Mouse (Mus musculus): Measurements from ENCODE around the gene Wnk4. TPM values are rescaled to one million over a fixed set of nuclear protein-coding genes. Genes with fewer than 3 reads are reported as not detected.
A peak's percentile ranks its signal among the peaks of the same experiment; 100 is the strongest.

The Wnk4 gene
- total RNA-seq (2021) = 1 to 10 TPM; 4.7 to 5.7 TPM
- long read RNA-seq, experiment 1 = 0 reads
- long read RNA-seq, experiment 2, partial matches to known transcripts = 1 of 1 reads
- long read RNA-seq, experiment 2, other reads (novel, unspliced or antisense) = 0 of 1 reads

- intact Hi-C loops (cut with DNase I) = no loop called here
- DNase-seq (ENCODE audit: low spot score in 2 of 2) = no peak
Measured at GRCm38 (mm10) chr11:101259948-101260825, at the start of gene Wnk4. Gene Wnk4 (plus strand): TSS chr11:101260567.

GRCm38 (mm10) chr11:101211970-101212369, 48.4 kb upstream of the Wnk4 start:
- DNase-seq (ENCODE audit: low spot score in 2 of 2) = peak; percentile 65 to 85
- intact Hi-C loops (cut with DNase I) = loop anchor here (1.0 to 2.0 kb wide), 2 partner anchors 36 to 91 kb away; partner anchors contain the start of gene Becn1

- no peak for DNase-seq (ENCODE audit: low spot score in 2 of 2)
- intact Hi-C loops (cut with DNase I) = no loop called here
Measured at GRCm38 (mm10) chr11:101216936-101217335, 43.4 kb upstream of the Wnk4 start.

- intact Hi-C loops (cut with DNase I) = no loop called here
- DNase-seq (ENCODE audit: low spot score in 2 of 2) = no peak
Measured at GRCm38 (mm10) chr11:101218436-101219055, 41.8 kb upstream of the Wnk4 start.

GRCm38 (mm10) chr11:101220853-101221252, 39.5 kb upstream of the Wnk4 start:
- no peak for DNase-seq (ENCODE audit: low spot score in 2 of 2)
- intact Hi-C loops (cut with DNase I) = loop anchor here (10.0 kb wide), 1 partner anchor 174 kb away; no protein-coding TSS in a partner anchor

DNA sequence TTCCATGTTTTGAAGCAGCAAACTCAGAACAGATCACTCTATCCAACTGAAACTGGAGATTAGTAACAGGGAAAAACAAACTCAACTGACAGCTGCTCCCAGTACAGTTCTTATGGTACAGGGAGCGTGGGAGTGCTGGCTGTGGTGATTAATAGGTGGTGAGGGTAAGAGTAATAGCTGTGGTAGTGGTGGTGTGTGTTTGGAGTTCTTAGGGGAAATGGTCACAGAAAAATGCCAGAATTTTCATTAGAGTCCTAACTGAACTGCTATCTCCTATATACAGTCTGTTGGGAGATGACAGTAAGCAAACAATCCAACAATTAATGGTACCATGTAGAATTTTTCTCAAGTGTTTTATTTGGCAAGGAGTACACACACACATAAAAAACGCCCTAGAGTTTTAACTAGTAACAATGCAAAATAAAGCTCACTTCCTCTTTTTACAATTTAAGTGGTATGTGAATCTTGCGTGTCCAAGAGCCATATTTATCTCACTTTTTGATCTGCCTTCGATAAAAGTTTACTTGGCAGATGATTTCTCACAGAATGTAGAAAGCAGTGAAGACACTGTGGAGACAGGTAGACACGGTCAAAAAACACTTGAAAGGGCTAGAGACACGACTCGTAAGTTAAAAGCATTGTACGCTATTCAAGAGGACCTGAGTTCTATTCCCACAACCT, 38.9 kb upstream of the Wnk4 start:
- intact Hi-C loops (cut with DNase I) = loop anchor here (10.0 kb wide), 1 partner anchor 173 kb away; no protein-coding TSS in a partner anchor
- DNase-seq (ENCODE audit: low spot score in 2 of 2) = no peak

GRCm38 (mm10) chr11:101224337-101224736, 36.0 kb upstream of the Wnk4 start:
- intact Hi-C loops (cut with DNase I) = loop anchor here (10.0 kb wide), 1 partner anchor 170 kb away; no protein-coding TSS in a partner anchor
- DNase-seq (ENCODE audit: low spot score in 2 of 2) = no peak

- no peak for DNase-seq (ENCODE audit: low spot score in 2 of 2)
- intact Hi-C loops (cut with DNase I) = loop anchor here (10.0 kb wide), 1 partner anchor 169 kb away; no protein-coding TSS in a partner anchor
Measured at GRCm38 (mm10) chr11:101225331-101226064, 34.9 kb upstream of the Wnk4 start.

- peak; percentile 72 to 88 for DNase-seq (ENCODE audit: low spot score in 2 of 2)
- intact Hi-C loops (cut with DNase I) = loop anchor here (10.0 kb wide), 1 partner anchor 169 kb away; no protein-coding TSS in a partner anchor
Measured at GRCm38 (mm10) chr11:101226065-101226701, 34.2 kb upstream of the Wnk4 start, which contains the start of gene Ezh1. Gene Ezh1 (minus strand): TSS chr11:101226463.

GRCm38 (mm10) chr11:101229361-101229900, 30.9 kb upstream of the Wnk4 start:
- intact Hi-C loops (cut with DNase I) = loop anchor here (10.0 kb wide), 1 partner anchor 165 kb away; no protein-coding TSS in a partner anchor

GRCm38 (mm10) chr11:101230061-101230511, 30.3 kb upstream of the Wnk4 start:
- no peak for DNase-seq (ENCODE audit: low spot score in 2 of 2)
- intact Hi-C loops (cut with DNase I) = no loop called here

More at GRCm38 (mm10) chr11:101229361-101229900, 30.9 kb upstream of the Wnk4 start:
- DNase-seq (ENCODE audit: low spot score in 2 of 2) = peak in 1 of 2 experiments; percentile 11

- no peak for DNase-seq (ENCODE audit: low spot score in 2 of 2)
- intact Hi-C loops (cut with DNase I) = no loop called here
Measured at GRCm38 (mm10) chr11:101230526-101230925, 29.8 kb upstream of the Wnk4 start.

- DNase-seq (ENCODE audit: low spot score in 2 of 2) = peak in 1 of 2 experiments; percentile 34
- intact Hi-C loops (cut with DNase I) = no loop called here
Measured at GRCm38 (mm10) chr11:101230991-101231871, 29.1 kb upstream of the Wnk4 start.

- no peak for DNase-seq (ENCODE audit: low spot score in 2 of 2)
- intact Hi-C loops (cut with DNase I) = no loop called here
Measured at GRCm38 (mm10) chr11:101232010-101232839, 28.1 kb upstream of the Wnk4 start.

- intact Hi-C loops (cut with DNase I) = no loop called here
- DNase-seq (ENCODE audit: low spot score in 2 of 2) = no peak
Measured at GRCm38 (mm10) chr11:101233240-101233639, 27.1 kb upstream of the Wnk4 start.

GRCm38 (mm10) chr11:101234124-101234523, 26.2 kb upstream of the Wnk4 start:
- intact Hi-C loops (cut with DNase I) = no loop called here
- DNase-seq (ENCODE audit: low spot score in 2 of 2) = no peak
